Mouse (Mus musculus) cerebral cortex, adult 2 months (tissue): ENCODE measurements around the gene Fscb.

ENCODE experiments used
- WGBS: fragments of 180-500 bp; shearing (Covaris S2); methylation state at CpG from one replicate; pipeline ENCODE4 v1.1.7; 2018; 5-methylcytosine and 5-hydroxymethylcytosine counted together

The Fscb gene

DNA sequence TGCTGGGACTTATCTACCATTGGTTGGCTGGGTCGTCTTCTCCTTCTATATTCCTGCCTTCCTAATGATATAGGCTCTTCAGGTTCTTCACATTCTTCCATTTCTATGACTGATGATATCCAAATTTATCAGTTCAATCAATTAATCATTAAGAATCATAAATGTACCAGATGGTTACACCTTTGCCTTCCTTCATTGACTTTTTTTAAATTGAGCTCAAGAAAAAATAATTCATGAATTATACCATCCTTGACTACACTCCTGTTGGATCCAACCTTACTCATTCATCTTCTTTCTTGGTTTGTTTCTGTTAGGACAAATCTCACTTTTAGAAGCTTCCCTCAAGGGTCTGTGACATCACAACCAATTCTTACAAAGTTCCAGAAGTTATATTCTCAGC lies at the start of gene Fscb:
Gene Fscb (minus strand): TSS at position 101 of the 400 bp plus-strand sequence.
- WGBS = 79% methylated on average over 1 of the region's 1 CpGs

DNA sequence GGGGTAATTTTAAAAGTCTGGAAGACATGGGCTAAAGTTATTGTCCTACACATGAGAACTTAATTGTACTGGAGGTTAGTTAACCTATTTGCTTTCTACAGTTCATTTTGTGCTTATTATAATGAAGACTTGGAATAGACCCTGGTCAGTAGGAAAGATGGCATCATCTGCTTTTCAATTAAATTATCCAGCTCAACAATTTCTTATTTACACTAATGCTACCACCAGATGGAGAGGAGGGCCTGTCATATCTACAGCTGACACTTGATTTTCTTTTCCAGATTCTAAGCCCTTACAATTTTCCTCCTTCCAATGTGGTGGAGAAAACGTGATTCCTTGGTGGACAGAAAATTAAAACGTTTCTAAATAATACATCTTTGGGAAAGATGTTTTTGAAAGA lies 42.3 kb upstream of the Fscb start:
- WGBS = 69% methylated on average over 2 of the region's 2 CpGs

DNA sequence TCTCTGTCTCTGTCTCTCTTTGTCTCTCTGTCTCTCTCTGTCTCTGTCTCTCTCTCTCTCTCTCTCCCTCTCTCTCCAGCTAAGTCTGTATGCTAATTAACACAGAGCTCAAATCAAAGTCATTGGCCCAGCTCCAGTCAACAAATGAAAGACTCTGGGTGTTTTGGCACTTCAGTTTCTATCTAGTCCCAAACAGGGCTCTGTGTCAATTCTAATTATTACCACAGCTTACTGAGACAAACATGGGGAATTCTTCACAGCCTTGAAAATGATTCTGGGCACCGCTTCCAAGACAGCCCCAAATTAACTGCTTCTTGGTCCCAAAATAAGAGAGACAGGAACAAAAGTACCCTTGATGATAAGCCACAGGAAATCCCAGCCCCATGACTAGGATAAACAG lies 38.9 kb upstream of the Fscb start:
- 26% methylated on average over 1 of the region's 1 CpGs for WGBS

DNA sequence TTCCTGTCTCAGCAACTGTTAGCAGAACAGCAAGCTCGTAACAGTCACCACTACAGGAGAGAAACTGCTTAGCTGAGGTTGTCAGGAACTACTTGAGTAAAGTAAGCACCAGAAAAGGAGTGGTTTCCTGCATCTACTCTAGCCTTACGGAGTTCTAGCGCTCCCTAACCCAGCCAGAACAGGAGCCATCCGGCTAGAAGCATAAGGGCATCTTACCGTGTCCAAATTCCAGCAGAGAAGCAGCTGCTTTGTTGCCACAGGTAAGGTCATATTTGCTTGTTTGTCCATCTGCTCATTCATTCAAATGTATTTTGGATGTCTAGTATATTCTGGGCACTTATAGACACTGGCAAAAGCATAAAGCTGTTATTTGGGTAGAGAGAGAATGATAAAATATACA lies 23.2 kb upstream of the Fscb start:
- WGBS = 86% methylated on average over 5 of the region's 5 CpGs

DNA sequence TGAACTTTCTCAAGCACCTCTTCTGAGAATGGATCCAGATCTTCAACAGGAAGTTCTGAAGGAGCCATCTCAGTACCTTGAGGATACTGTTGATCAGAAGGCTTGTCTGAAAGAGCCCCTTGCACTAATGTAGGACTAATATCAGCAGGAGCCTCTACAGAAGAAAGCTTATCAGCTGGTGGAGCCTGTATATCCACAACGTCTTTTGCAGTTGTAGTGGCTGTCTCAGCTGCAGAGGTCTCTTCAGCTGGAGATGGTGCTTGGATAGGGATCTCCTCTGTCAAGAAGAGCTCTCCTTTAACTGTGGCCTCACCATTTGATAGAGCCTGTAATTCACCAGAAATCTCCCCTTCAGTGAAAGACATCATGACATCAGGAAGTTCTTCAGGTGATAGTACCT lies 875 bp downstream of the Fscb start:
- whole genome bisulfite sequencing = 74% methylated on average over 1 of the region's 1 CpGs

DNA sequence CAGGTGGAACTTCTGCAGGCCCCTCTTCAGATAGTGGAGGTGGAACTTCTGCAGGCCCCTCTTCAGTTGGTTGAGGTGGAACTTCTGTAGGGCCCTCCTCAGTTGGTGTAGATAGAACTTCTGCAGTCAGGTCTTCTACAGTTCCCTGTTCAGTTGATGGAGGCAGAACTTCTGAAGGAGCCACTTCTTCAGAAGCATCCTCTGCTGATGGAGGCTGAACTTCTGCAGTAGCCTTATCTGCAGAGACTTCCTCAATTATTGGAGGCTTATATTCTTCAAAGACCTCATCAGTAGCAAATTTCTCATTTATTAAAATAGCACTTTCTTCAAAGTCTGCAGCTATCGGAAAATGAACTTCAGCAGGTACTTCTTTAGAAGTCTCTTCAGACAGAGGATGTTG lies 1.4 kb downstream of the Fscb start:
- 89% methylated on average over 1 of the region's 1 CpGs for WGBS

DNA sequence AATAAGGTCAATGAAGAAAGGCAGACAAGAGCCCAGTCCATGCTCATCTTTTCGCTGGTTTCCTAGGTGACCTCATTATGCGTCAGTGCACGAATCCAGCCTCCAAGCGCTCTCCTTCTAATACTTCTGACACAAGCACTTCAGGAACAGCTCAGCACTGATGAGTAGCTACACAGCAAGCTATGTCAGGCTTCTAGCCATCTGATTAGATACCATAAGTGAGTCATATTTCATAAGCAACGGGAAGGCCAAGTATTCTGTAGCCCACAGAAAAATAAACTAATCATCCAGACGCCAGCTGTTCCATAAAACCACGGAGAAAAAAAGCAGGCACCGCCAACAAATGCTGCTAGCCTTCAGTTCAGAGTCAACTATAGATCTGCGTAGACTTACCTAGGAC lies 24.6 kb downstream of the Fscb start:
- 78% methylated on average over 9 of the region's 9 CpGs for WGBS

DNA sequence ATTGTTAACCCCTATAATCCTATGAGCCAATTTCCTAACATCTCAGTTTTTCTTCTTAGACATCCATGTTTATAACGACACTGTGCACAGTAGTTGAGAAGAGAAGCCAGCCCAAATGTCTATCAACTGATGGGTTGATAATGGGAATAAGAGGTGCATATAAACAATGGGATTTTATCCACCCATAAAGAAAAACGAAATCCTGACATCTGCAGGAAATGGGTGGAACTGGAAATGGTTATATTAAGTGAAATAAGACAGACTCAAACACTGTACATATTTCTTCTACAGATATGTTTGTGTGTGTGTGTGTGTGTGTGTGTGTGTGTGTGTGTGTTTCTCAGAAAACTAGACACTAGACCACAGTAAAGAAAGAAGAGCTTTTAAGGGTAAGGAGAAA lies 37.8 kb downstream of the Fscb start:
- 47% methylated on average over 2 of the region's 2 CpGs for WGBS
